Mouse (Mus musculus) stomach, embryonic 16.5 days (tissue): ENCODE data around the gene Cntrl. TPM values are rescaled to one million over a fixed set of nuclear protein-coding genes. Genes with fewer than 3 reads are reported as not detected.

Experiments
- ATAC-seq: fragments of 200-750 bp; cut with Nextera tagmentation; 2 replicates; pipeline ENCODE4 v1.8.0; 2017; ENCODE audit warnings: moderate number of reproducible peaks, moderate TSS enrichment; ENCODE audit not compliant: insufficient read depth, low FRiP score
- H3K27ac ChIP-seq: fragments of 300-500 bp; sonication (generic); 2 replicates; pipeline ENCODE4 v1.5.1; 2014; ENCODE audit warnings: low read length
- H3K27me3 ChIP-seq: fragments of 300-500 bp; sonication (generic); 2 replicates; pipeline ENCODE4 v1.6.1; 2014; ENCODE audit warnings: low read length, control low read depth, mixed read lengths; ENCODE audit not compliant: control insufficient read depth, insufficient read depth
- H3K36me3 ChIP-seq: fragments of 300-500 bp; sonication (generic); 2 replicates; pipeline ENCODE4 v1.6.1; 2014; ENCODE audit warnings: low read length; ENCODE audit not compliant: control insufficient read depth, insufficient read depth
- H3K4me1 ChIP-seq: fragments of 300-500 bp; sonication (generic); 2 replicates; pipeline ENCODE4 v1.6.1; 2014; ENCODE audit warnings: low read length, control low read depth, mixed read lengths; ENCODE audit not compliant: control insufficient read depth, insufficient read depth
- H3K4me2 ChIP-seq: fragments of 300-500 bp; sonication (generic); 2 replicates; pipeline ENCODE4 v1.6.1; 2014; ENCODE audit warnings: low read depth, low read length, mixed read lengths
- H3K4me3 ChIP-seq: fragments of 300-500 bp; sonication (generic); replicated peaks from 2 replicates; pipeline ENCODE4 v1.5.1; 2014; ENCODE audit warnings: mild to moderate bottlenecking, low read length
- H3K9ac ChIP-seq: fragments of 300-500 bp; sonication (generic); 2 replicates; pipeline ENCODE4 v1.6.1; 2014; ENCODE audit warnings: low read length
- H3K9me3 ChIP-seq: fragments of 300-500 bp; sonication (generic); replicated peaks from 2 replicates; pipeline ENCODE4 v1.6.1; 2016; ENCODE audit warnings: low read length, control low read depth; ENCODE audit not compliant: control insufficient read depth
- WGBS: fragments of 180-500 bp; shearing (Covaris S2); extraction: QIAGEN DNeasy Blood & Tissue Kit; methylation state at CpG from one replicate; pipeline ENCODE4 v1.1.7; 2014; 5-methylcytosine and 5-hydroxymethylcytosine counted together
- polyA plus RNA-seq: library from polyadenylated mRNA; unstranded; fragments of >200 nt; fragmentation: Nextera tagmentation; extraction: Ambion mirVana; gene quantifications from 2 replicates; pipeline ENCODE4 v1.2.1, GENCODE M21; 2015

Gene Cntrl
- polyA plus RNA-seq, 1 experiment from 2014 or later: 18.4 TPM

GRCm38 (mm10) chr2:35072547-35072946, 36.7 kb upstream of the Cntrl start:
- Histone ChIP-seq H3K4me2 (no peak overlapping the region), H3K4me1 (no peaks in the 10 kb centered on the region), H3K27me3 (no peaks in the 10 kb centered on the region), H3K9me3 (no peaks in the 10 kb centered on the region), H3K4me3 (no peak overlapping the region), H3K9ac (no peak overlapping the region), H3K27ac (no peak overlapping the region), H3K36me3 (no peaks in the 10 kb centered on the region)
- 51% methylated on average over 2 of the region's 2 CpGs for WGBS
- no peak for ATAC-seq

DNA sequence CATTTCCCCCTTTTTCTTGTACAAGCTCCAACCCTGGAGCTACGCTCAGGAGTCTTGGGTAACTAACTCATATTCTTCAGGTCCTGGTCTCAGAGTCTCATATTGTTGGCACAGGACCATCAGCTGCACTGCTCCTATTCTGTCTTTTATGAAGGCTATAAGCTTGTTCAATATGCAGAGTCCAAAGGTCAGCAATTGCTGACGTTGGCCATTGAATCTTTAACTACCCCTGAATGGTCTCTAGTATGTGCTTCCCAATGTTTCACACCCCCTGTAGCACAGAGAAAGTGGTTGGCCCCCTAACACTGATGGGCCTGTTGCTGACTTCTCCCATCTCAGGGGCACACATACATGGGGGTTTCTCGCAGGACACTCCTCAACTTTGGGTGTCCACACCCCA, 35.0 kb upstream of the Cntrl start:
- no peak overlapping the region for H3K27ac ChIP-seq
- no peaks in the 10 kb centered on the region for H3K9me3 ChIP-seq
- H3K4me1 ChIP-seq: no peaks in the 10 kb centered on the region
- no peak overlapping the region for H3K4me3 ChIP-seq
- 86% methylated on average over 3 of the region's 3 CpGs for WGBS
- H3K27me3 ChIP-seq: no peaks in the 10 kb centered on the region
- no peaks in the 10 kb centered on the region for H3K36me3 ChIP-seq
- H3K9ac ChIP-seq: no peak overlapping the region
- ATAC-seq: no peak
- H3K4me2 ChIP-seq: no peak overlapping the region

- no peaks in the 10 kb centered on the region for H3K4me1 ChIP-seq
- H3K4me3 ChIP-seq: no peak overlapping the region
- H3K9ac ChIP-seq: no peak overlapping the region
- H3K36me3 ChIP-seq: no peaks in the 10 kb centered on the region
- H3K4me2 ChIP-seq: no peak overlapping the region
- no peak overlapping the region for H3K27ac ChIP-seq
- ATAC-seq: no peak
- 62% methylated on average over 6 of the region's 6 CpGs for WGBS
- H3K27me3 ChIP-seq: no peaks in the 10 kb centered on the region
- H3K9me3 ChIP-seq: no peaks in the 10 kb centered on the region
Observed at GRCm38 (mm10) chr2:35079166-35079565, 30.1 kb upstream of the Cntrl start.

DNA sequence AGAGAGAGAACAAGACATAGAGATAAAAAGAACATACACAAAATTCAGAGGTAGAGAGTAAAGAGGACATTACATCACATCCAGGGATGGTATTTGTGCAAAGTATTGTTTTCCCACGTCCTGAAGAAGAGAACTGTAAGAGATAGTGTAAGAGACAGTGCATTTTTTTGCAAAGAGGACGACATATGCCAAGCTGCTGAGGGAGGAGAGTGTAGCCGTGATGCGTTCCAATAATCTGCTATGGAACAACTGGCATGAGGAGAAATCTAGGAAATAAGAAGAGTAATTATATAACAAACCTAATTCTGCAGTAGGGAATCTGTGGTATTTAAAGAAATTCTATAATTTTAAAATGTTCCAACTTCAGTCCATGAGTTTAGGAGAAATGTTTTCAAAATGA, 21.9 kb upstream of the Cntrl start:
- H3K9ac ChIP-seq: no peak overlapping the region
- no peaks in the 10 kb centered on the region for H3K4me1 ChIP-seq
- H3K27ac ChIP-seq: no peak overlapping the region
- no peaks in the 10 kb centered on the region for H3K36me3 ChIP-seq
- H3K4me3 ChIP-seq: no peak overlapping the region
- no peak for ATAC-seq
- H3K4me2 ChIP-seq: no peak overlapping the region
- H3K27me3 ChIP-seq: no peaks in the 10 kb centered on the region
- H3K9me3 ChIP-seq: no peaks in the 10 kb centered on the region
- 72% methylated on average over 4 of the region's 4 CpGs for WGBS

DNA sequence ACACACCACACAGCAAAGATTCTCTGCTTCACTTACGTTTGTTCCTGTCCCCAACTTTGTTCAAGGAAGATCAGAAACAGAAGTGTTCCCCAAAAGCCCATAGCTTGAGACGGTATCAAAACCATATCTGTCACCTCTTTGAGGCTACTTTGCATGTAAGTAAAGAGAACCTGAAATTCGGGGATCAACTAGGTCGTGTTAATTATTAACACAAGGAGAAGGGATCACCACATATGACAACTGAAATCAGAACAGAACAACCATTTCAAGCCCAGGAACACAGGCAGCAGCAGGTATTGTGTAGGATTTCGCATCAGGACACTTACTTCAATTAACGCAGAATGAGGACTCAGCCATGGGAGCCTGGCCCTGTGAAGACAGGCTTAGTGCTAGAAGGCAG, 8.8 kb upstream of the Cntrl start:
- Histone ChIP-seq H3K4me1 (no peaks in the 10 kb centered on the region), H3K27ac (no peak overlapping the region), H3K27me3 (no peaks in the 10 kb centered on the region), H3K4me2 (no peak overlapping the region), H3K4me3 (no peak overlapping the region), H3K36me3 (no peaks in the 10 kb centered on the region), H3K9ac (no peak overlapping the region), H3K9me3 (no peaks in the 10 kb centered on the region)
- ATAC-seq: no peak
- WGBS: 59% methylated on average over 6 of the region's 6 CpGs

DNA sequence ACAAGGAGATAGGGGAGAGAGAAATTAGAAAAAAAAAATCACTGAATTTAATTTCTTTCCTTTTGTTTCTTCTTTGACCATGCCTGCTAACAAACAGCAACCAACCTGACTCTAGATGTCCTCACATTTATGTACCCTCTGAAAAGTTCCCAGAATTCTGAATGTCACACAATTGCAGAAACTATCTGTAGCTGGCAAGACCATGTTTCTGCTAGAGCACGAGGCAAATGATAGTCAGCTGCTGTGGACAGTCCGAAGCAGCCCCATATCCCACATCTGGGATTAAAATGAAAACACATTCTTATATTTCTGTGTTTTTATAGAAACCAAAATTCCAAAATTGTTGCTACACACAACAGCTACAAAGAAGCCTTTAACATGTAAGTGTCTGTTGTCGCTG, 7.8 kb upstream of the Cntrl start, which contains the start of gene AI182371:
AI182371 (minus strand) TSS at position 101 of the 400 bp plus-strand sequence.
- H3K9ac ChIP-seq: no peak within 1 kb of the TSS
- H3K4me3 ChIP-seq: no peak within 1 kb of the TSS
- H3K4me1 ChIP-seq: no peaks in the 10 kb centered on the region
- no peaks in the 10 kb centered on the region for H3K36me3 ChIP-seq
- ATAC-seq: no peak
- no peaks in the 10 kb centered on the region for H3K9me3 ChIP-seq
- WGBS: 92% methylated on average over 3 of the region's 3 CpGs
- H3K27me3 ChIP-seq: no peaks in the 10 kb centered on the region
- no peak within 1 kb of the TSS for H3K4me2 ChIP-seq
- no peak within 1 kb of the TSS for H3K27ac ChIP-seq

DNA sequence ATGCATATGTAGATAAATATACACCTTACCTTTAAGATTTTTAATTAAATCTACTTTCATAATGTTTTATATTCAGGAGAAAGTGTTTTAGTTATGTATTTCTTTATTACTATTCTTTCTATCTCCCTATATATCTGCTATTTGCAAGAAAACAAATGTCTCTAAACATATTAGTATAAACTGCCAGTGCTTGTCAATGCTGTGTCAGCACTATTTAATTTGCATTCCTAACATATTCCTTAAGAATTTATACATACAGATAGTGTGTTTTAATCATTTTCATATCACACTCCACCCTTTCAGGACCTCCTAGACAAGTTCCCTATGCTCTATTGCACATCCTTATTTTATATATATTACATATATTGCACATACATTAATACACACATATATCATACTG, 6.5 kb upstream of the Cntrl start:
- Histone ChIP-seq H3K36me3 (no peaks in the 10 kb centered on the region), H3K4me1 (no peaks in the 10 kb centered on the region), H3K9me3 (no peaks in the 10 kb centered on the region), H3K4me2 (no peak overlapping the region), H3K4me3 (no peak overlapping the region), H3K27ac (no peak overlapping the region), H3K9ac (no peak overlapping the region), H3K27me3 (no peaks in the 10 kb centered on the region)
- no peak for ATAC-seq

DNA sequence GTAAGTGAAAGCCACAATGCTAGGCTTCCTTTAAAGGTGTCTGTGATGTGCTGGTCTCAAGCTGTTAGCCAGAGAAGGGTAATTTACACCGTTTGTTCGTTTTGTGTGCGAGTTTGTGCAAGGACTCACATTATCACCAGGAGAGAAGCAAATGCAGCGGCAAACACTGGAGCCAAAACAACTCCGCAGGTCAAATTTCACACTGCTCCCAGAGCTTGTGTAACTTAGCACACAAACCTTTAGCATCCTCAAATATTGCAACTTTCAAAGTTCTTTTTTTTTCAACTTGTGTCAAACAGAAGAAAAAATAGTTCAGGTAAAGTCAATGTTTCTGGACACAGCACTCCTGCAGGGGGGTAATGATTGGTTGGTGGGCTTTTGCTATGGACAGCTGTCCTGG, 5.7 kb upstream of the Cntrl start:
- Histone ChIP-seq H3K27me3 (no peaks in the 10 kb centered on the region), H3K4me1 (no peaks in the 10 kb centered on the region), H3K4me3 (no peak overlapping the region), H3K36me3 (no peaks in the 10 kb centered on the region), H3K9ac (no peak overlapping the region), H3K4me2 (no peak overlapping the region), H3K9me3 (no peaks in the 10 kb centered on the region), H3K27ac (no peak overlapping the region)
- ATAC-seq: no peak
- WGBS: 69% methylated on average over 5 of the region's 5 CpGs

DNA sequence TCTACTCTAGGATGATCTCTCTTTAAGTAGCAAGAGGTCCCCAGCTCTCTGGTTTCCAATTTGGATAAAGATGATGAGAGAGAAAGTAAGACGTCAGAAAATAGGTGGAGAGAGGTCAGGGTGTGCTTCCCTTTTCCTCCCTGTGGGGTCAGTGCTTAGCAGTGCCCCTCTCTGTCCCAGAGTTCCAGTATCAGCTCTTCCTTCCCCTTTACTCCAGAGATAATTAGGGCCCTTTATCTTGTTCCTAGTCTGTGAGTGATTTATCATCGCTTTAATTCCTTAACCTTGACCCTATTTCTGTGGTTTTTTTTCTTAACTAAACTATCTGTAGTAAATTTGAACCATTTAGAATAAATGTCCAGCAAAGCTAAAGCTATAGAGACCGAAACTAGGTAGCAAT, 4.4 kb upstream of the Cntrl start:
- no peaks in the 10 kb centered on the region for H3K4me1 ChIP-seq
- WGBS: 55% methylated on average over 3 of the region's 3 CpGs
- H3K4me3 ChIP-seq: no peak overlapping the region
- H3K9me3 ChIP-seq: no peaks in the 10 kb centered on the region
- H3K9ac ChIP-seq: no peak overlapping the region
- no peaks in the 10 kb centered on the region for H3K36me3 ChIP-seq
- no peaks in the 10 kb centered on the region for H3K27me3 ChIP-seq
- no peak overlapping the region for H3K27ac ChIP-seq
- no peak for ATAC-seq
- H3K4me2 ChIP-seq: no peak overlapping the region
